10 mouse cellular contexts compared by ENCODE assay signal in genomic region chrX:159629203-159629602, GRCm38 (mm10). TPM values are rescaled to one million over a fixed set of nuclear protein-coding genes. Genes with fewer than 3 reads are reported as not detected.
DNase-seq lines count a peak whose midpoint lies in the region; ATAC-seq lines count a peak whose summit lies in the region.
"Had no signal": no experiment of that assay in that cellular context is flagged by ENCODE, and none has a peak within 500 bp of the region (broad histone marks: within the 10 kb centered on the region; RNA-seq: fewer than 3 reads in every experiment).

No protein-coding gene starts in this region.

- 45% methylated on average over 2 of the region's 2 CpGs for WGBS in kidney, embryonic 16.5 days
- WGBS in forebrain, embryonic 16.5 days, result 32% methylated on average over 2 of the region's 2 CpGs
- WGBS in midbrain, embryonic 14.5 days, result 35% methylated on average over 2 of the region's 2 CpGs

- no peak overlapping the region for H3K9ac ChIP-seq in kidney, embryonic 16.5 days (replicated peaks; ENCODE audit: low read length)
- H3K9ac ChIP-seq in forebrain, embryonic 16.5 days (replicated peaks; ENCODE audit: low read depth, low read length), result no peak overlapping the region
- H3K9ac ChIP-seq in midbrain, embryonic 14.5 days (replicated peaks; ENCODE audit: low read length), result no peak overlapping the region

- H3K4me1 ChIP-seq in kidney, embryonic 16.5 days (ENCODE audit: insufficient read depth, low read length), result peaks cover 8% of the 10 kb centered on the region; the same call in 1 of the 2 replicates
- H3K4me1 ChIP-seq in brown adipose tissue, adult 24 weeks (ENCODE audit: control insufficient read depth, insufficient read depth, insufficient read length, low read length), result no peaks in the 10 kb centered on the region; the same call in 1 of the 2 replicates
- no peaks in the 10 kb centered on the region for H3K4me1 ChIP-seq in forebrain, embryonic 16.5 days (replicated peaks; ENCODE audit: control insufficient read depth, insufficient read depth, low read length)
- H3K4me1 ChIP-seq in midbrain, embryonic 14.5 days (ENCODE audit: control insufficient read depth, insufficient read depth, low read length), result no peaks in the 10 kb centered on the region

- H3K36me3 ChIP-seq in kidney, embryonic 16.5 days (ENCODE audit: insufficient read depth, low read length), result no peaks in the 10 kb centered on the region
- no peaks in the 10 kb centered on the region for H3K36me3 ChIP-seq in forebrain, embryonic 16.5 days (ENCODE audit: control insufficient read depth, insufficient read depth)
- no peaks in the 10 kb centered on the region for H3K36me3 ChIP-seq in midbrain, embryonic 14.5 days (ENCODE audit: control insufficient read depth, insufficient read depth, low read length)

- H3K4me2 ChIP-seq in kidney, embryonic 16.5 days (replicated peaks; ENCODE audit: low read depth, low read length), result peak overlapping the region; percentile 70; the same call in 1 of the 2 replicates
- peak overlapping the region; percentile 63 for H3K4me2 ChIP-seq in forebrain, embryonic 16.5 days (ENCODE audit: low read length)
- H3K4me2 ChIP-seq in midbrain, embryonic 14.5 days (ENCODE audit: low read length), result peak overlapping the region; percentile 62

- peaks cover 11% of the 10 kb centered on the region; the same call in 1 of the 2 replicates for H3K27me3 ChIP-seq in kidney, embryonic 16.5 days (ENCODE audit: insufficient read depth, low read length)
- no peaks in the 10 kb centered on the region for H3K27me3 ChIP-seq in forebrain, embryonic 16.5 days (replicated peaks; ENCODE audit: control insufficient read depth, insufficient read depth, low read length)
- no peaks in the 10 kb centered on the region for H3K27me3 ChIP-seq in midbrain, embryonic 14.5 days (ENCODE audit: control insufficient read depth, insufficient read depth, low read length)

- peak overlapping the region; percentile 60; the same call in 1 of the 2 replicates for H3K4me3 ChIP-seq in kidney, embryonic 16.5 days (ENCODE audit: low read length)
- H3K4me3 ChIP-seq in brown adipose tissue, adult 24 weeks (ENCODE audit: insufficient read depth, low read depth, low read length), result peak overlapping the region; percentile 99
- peak overlapping the region; percentile 66 for H3K4me3 ChIP-seq in forebrain, embryonic 16.5 days (replicated peaks; ENCODE audit: low read length)
- peak overlapping the region; percentile 56 for H3K4me3 ChIP-seq in midbrain, embryonic 14.5 days (replicated peaks; ENCODE audit: low read depth, low read length)

- ATAC-seq in kidney, embryonic 16.5 days (ENCODE audit: low FRiP score, low TSS enrichment), result no peak
- ATAC-seq in forebrain, embryonic 16.5 days, result no peak
- ATAC-seq in midbrain, embryonic 14.5 days (ENCODE audit: low FRiP score, low TSS enrichment), result no peak

- no peaks in the 10 kb centered on the region for H3K9me3 ChIP-seq in kidney, embryonic 16.5 days (ENCODE audit: low read length)
- H3K9me3 ChIP-seq in forebrain, embryonic 16.5 days (ENCODE audit: control insufficient read depth, low read length), result no peaks in the 10 kb centered on the region
- no peaks in the 10 kb centered on the region for H3K9me3 ChIP-seq in midbrain, embryonic 14.5 days (ENCODE audit: control insufficient read depth, low read length)

- no peak for DNase-seq in kidney, adult 18-20 months
- peak; percentile 2 for DNase-seq in midbrain, embryonic 14.5 days
- DNase-seq in cerebellum, postnatal 10 days, result no peak
- no peak for DNase-seq in cerebellum, adult 18-20 months
- DNase-seq: adrenal gland, postnatal 36 days; right cerebral cortex, postnatal 4 days; thymus, postnatal 4 days had no signal

- H3K27ac ChIP-seq in kidney, embryonic 16.5 days (ENCODE audit: low read length), result no peak overlapping the region
- peak overlapping the region; percentile 63 for H3K27ac ChIP-seq in brown adipose tissue, adult 24 weeks (replicated peaks; ENCODE audit: low read depth, low read length)
- H3K27ac ChIP-seq in forebrain, embryonic 16.5 days (ENCODE audit: low read length), result no peak overlapping the region
- no peak overlapping the region for H3K27ac ChIP-seq in midbrain, embryonic 14.5 days (replicated peaks; ENCODE audit: low read depth, low read length)

RNA-seq across cellular contexts. Expression of gene Sh3kbp1, which starts 2.1 kb away (rescaled TPM):
- polyA plus RNA-seq in kidney, embryonic 16.5 days (2015; fragmentation: Nextera tagmentation; extraction: Ambion mirVana), result 39.0 and 41.4 TPM in 2 replicates
- polyA plus RNA-seq in brown adipose tissue, adult 24 weeks (2012; ENCODE audit: insufficient read depth, insufficient read length, missing spikeins), result 90.3 and 99.4 TPM in 2 replicates
- polyA plus RNA-seq in forebrain, embryonic 16.5 days (2015; fragmentation: Nextera tagmentation; extraction: Ambion mirVana), result 52.3 and 57.5 TPM in 2 replicates
- 35.4 and 45.1 TPM in 2 replicates for polyA plus RNA-seq in midbrain, embryonic 14.5 days (2014; fragmentation: Nextera tagmentation; extraction: Ambion mirVana)
